Mouse (Mus musculus): ENCODE measurements at regions not wholly inside any gene's neighbourhood (a gene's known extent, or its start where the extent isn't known, plus 50 kb on each side); places are given as distances from the start of the nearest gene placed in this dataset.

DNA sequence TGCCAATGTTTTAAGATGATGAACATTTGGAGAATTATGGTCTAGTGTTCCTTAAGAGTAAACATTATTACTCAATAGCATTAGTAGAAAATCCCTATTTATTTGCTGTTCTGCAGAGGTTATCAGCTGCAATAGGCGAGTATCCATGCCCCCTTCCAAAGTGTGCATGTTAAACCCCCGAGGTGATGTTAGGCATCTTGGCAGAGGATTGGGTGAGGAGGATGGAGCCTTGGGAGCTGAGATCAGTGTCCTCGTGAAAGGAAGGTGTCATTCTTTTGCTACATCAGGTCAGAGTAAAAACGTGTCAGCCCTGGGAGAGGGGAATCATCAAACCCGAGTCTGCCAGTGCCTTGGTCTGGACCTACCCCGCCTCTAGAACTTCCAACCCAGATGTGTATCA is 130.7 kb upstream of the Sgk1 start:
- no peak for TF ChIP-seq EP300 (IDR thresholded peaks at IDR 0.05)
- no peak for TF ChIP-seq CTCF (IDR thresholded peaks at IDR 0.05)

All from lung, postnatal 0 days (tissue).